Comparison of ENCODE assay signal across 29 mouse cellular contexts in genomic region chr16:61727709-61728108, GRCm38 (mm10).
DNase-seq lines count a peak whose midpoint lies in the region; ATAC-seq and TF ChIP-seq lines count a peak whose summit lies in the region.
"Had no signal": no experiment of that assay in that cellular context is flagged by ENCODE, and none has a peak within 500 bp of the region (broad histone marks: within the 10 kb centered on the region; RNA-seq: fewer than 3 reads in every experiment).

No protein-coding gene starts in this region.

- no peaks in the 10 kb centered on the region for H3K9me3 ChIP-seq in forebrain, embryonic 14.5 days (replicated peaks; ENCODE audit: control insufficient read depth, low read length)
- no peaks in the 10 kb centered on the region for H3K9me3 ChIP-seq in forebrain, embryonic 12.5 days
- H3K9me3 ChIP-seq in forebrain, postnatal 0 days (ENCODE audit: low read length), result no peaks in the 10 kb centered on the region
- H3K9me3 ChIP-seq: embryonic facial prominence, embryonic 12.5 days; embryonic facial prominence, embryonic 15.5 days; heart, embryonic 10.5 days; heart, embryonic 13.5 days had no signal

- ATAC-seq in forebrain, embryonic 14.5 days, result peak; percentile 44; the same call in 1 of the 2 replicates
- no peak for ATAC-seq in forebrain, embryonic 12.5 days (ENCODE audit: low FRiP score)
- ATAC-seq in forebrain, postnatal 0 days, result no peak
- ATAC-seq: hindbrain, postnatal 0 days; inflammation-experienced regulatory T-cells, adult 6 months; intestine, embryonic 16.5 days; Patski had no signal

- no peak overlapping the region for H3K4me2 ChIP-seq in forebrain, embryonic 14.5 days (ENCODE audit: low read length)
- no peak overlapping the region for H3K4me2 ChIP-seq in forebrain, embryonic 12.5 days
- no peak overlapping the region for H3K4me2 ChIP-seq in forebrain, postnatal 0 days (ENCODE audit: low read depth)
- H3K4me2 ChIP-seq: embryonic facial prominence, embryonic 12.5 days; embryonic facial prominence, embryonic 15.5 days; heart, embryonic 13.5 days; hindbrain, embryonic 14.5 days had no signal

- H3K4me1 ChIP-seq in forebrain, embryonic 14.5 days (ENCODE audit: control insufficient read depth, insufficient read depth, low read length), result no peaks in the 10 kb centered on the region
- H3K4me1 ChIP-seq in forebrain, embryonic 12.5 days, result no peaks in the 10 kb centered on the region
- no peaks in the 10 kb centered on the region for H3K4me1 ChIP-seq in forebrain, postnatal 0 days (ENCODE audit: insufficient read depth)
- H3K4me1 ChIP-seq: embryonic facial prominence, embryonic 12.5 days; embryonic facial prominence, embryonic 15.5 days; heart, embryonic 10.5 days; heart, embryonic 13.5 days had no signal

- no peaks in the 10 kb centered on the region for H3K36me3 ChIP-seq in forebrain, embryonic 14.5 days (ENCODE audit: control insufficient read depth, insufficient read depth, low read length)
- H3K36me3 ChIP-seq in forebrain, embryonic 12.5 days (replicated peaks), result no peaks in the 10 kb centered on the region
- no peaks in the 10 kb centered on the region for H3K36me3 ChIP-seq in forebrain, postnatal 0 days (ENCODE audit: insufficient read depth)
- H3K36me3 ChIP-seq: embryonic facial prominence, embryonic 12.5 days; embryonic facial prominence, embryonic 15.5 days; G1E; heart, embryonic 10.5 days; heart, embryonic 13.5 days had no signal

- no peak overlapping the region for H3K9ac ChIP-seq in forebrain, embryonic 14.5 days (ENCODE audit: low read length)
- no peak overlapping the region for H3K9ac ChIP-seq in forebrain, embryonic 12.5 days
- H3K9ac ChIP-seq in forebrain, postnatal 0 days, result no peak overlapping the region
- H3K9ac ChIP-seq: embryonic facial prominence, embryonic 12.5 days; embryonic facial prominence, embryonic 15.5 days; heart, embryonic 13.5 days; hindbrain, embryonic 14.5 days had no signal

- no peak overlapping the region for H3K27ac ChIP-seq in forebrain, embryonic 14.5 days (ENCODE audit: low read depth, low read length)
- H3K27ac ChIP-seq in forebrain, embryonic 12.5 days, result no peak overlapping the region
- H3K27ac ChIP-seq in forebrain, postnatal 0 days (ENCODE audit: low read depth, low read length), result no peak overlapping the region
- H3K27ac ChIP-seq: embryonic facial prominence, embryonic 12.5 days; embryonic facial prominence, embryonic 15.5 days; heart, adult 2 months; heart, embryonic 10.5 days; heart, embryonic 13.5 days; hindbrain, embryonic 14.5 days; hindbrain, postnatal 0 days had no signal

- peak; percentile 47 for DNase-seq in forebrain, embryonic 14.5 days (ENCODE audit: low spot score)
- peak; percentile 65 for DNase-seq in brain, embryonic 14.5 days (ENCODE audit: low read depth)
- DNase-seq in forebrain, postnatal 0 days, result peak; percentile 7
- DNase-seq in ovary, adult 18-20 months (ENCODE audit: low spot score), result no peak
- no peak for DNase-seq in right cerebral cortex, postnatal 36 days (ENCODE audit: low spot score in 2 of 2)
- DNase-seq: adrenal gland, postnatal 10 days; adrenal gland, postnatal 36 days; B cell, adult 2 months; cerebellum, adult 18-20 months; cerebellum, adult 9-10 months; cerebellum, postnatal 14 days; gastrocnemius, postnatal 10 days; gastrocnemius, postnatal 36 days; heart, adult 2 months; heart, postnatal 14 days; heart, postnatal 4 days; kidney, adult 18-20 months had no signal

- no peak overlapping the region for H3K4me3 ChIP-seq in forebrain, embryonic 14.5 days (ENCODE audit: low read depth, low read length)
- H3K4me3 ChIP-seq in forebrain, embryonic 12.5 days (replicated peaks), result no peak overlapping the region
- H3K4me3 ChIP-seq in forebrain, postnatal 0 days (ENCODE audit: low read depth, low read length), result no peak overlapping the region
- H3K4me3 ChIP-seq: embryonic facial prominence, embryonic 12.5 days; embryonic facial prominence, embryonic 15.5 days; heart, adult 2 months; heart, embryonic 10.5 days; heart, embryonic 13.5 days had no signal

- no peak for TF ChIP-seq POLR2A in brain, embryonic 14.5 days (IDR thresholded peaks at IDR 0.05; ENCODE audit: borderline replicate concordance, extremely low read depth, insufficient read depth, insufficient read length, poor library complexity, severe bottlenecking)

- TF ChIP-seq CTCF in brain, embryonic 14.5 days (IDR thresholded peaks at IDR 0.05; ENCODE audit: borderline replicate concordance, extremely low read depth, insufficient read depth, insufficient read length), result no peak
- no peak for TF ChIP-seq CTCF in forebrain, postnatal 0 days (IDR thresholded peaks at IDR 0.05; ENCODE audit: low read depth)

- no peaks in the 10 kb centered on the region for H3K27me3 ChIP-seq in forebrain, embryonic 14.5 days (replicated peaks; ENCODE audit: control insufficient read depth, insufficient read depth, low read length)
- no peaks in the 10 kb centered on the region for H3K27me3 ChIP-seq in forebrain, embryonic 12.5 days
- H3K27me3 ChIP-seq in forebrain, postnatal 0 days (ENCODE audit: insufficient read depth, low read length), result no peaks in the 10 kb centered on the region
- H3K27me3 ChIP-seq: CH12.LX; embryonic facial prominence, embryonic 12.5 days; embryonic facial prominence, embryonic 15.5 days; heart, embryonic 13.5 days; Patski had no signal

- 74% methylated on average over 4 of the region's 4 CpGs for WGBS in forebrain, embryonic 14.5 days
- WGBS in forebrain, embryonic 12.5 days, result 85% methylated on average over 4 of the region's 4 CpGs
- 65% methylated on average over 4 of the region's 4 CpGs for WGBS in forebrain, postnatal 0 days

Comparison
In these comparisons a context has a peak if more than half of its experiments do, and no peak if none do; other contexts are left out.
1. DNase-seq: peak in forebrain, embryonic 14.5 days (single experiment), brain, embryonic 14.5 days (single experiment) and forebrain, postnatal 0 days (single experiment); none in ovary, adult 18-20 months (single experiment) and right cerebral cortex, postnatal 36 days (0 of 2).